Mouse (Mus musculus): ENCODE results near the gene 4930407I10Rik. TPM values are rescaled to one million over a fixed set of nuclear protein-coding genes. Genes with fewer than 3 reads are reported as not detected.

4930407I10Rik gene
- polyA plus RNA-seq, 2 experiments, result 0.06 TPM; not detected in 1

DNA sequence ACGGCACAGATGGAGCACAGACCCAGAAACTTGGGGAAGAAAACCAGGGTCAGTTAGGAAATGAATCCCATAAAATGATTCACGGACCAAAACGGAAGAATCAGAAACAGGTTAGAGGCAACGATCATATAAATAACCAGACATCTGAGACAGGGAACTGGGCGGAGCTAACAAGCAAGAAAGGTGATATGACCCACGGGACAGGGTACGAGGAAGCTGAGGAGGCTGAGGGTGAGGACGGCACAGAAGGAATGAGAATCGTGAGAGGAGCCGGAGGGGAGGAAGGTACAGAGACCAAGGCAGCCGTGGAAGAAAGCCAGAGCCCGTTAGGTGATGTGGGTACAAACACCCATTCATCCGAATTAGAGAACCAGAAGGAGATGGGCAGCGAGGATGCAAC, 5.0 kb downstream of the 4930407I10Rik start:
- H3K4me2 ChIP-seq (replicated peaks; ENCODE audit: low read depth, low read length, severe bottlenecking), result peak overlapping the region; percentile 9; the same call in 1 of the 2 replicates
- H3K4me3 ChIP-seq (replicated peaks; ENCODE audit: low read length), result no peak overlapping the region
- WGBS, result 32% methylated on average over 14 of the region's 14 CpGs
- no peak overlapping the region for H3K27ac ChIP-seq (replicated peaks; ENCODE audit: low read depth, low read length)
- TF ChIP-seq POLR2A (IDR thresholded peaks at IDR 0.05; ENCODE audit: borderline replicate concordance, extremely low read depth, insufficient read depth, insufficient read length), result no peak
- no peaks in the 10 kb centered on the region for H3K9me3 ChIP-seq (ENCODE audit: control insufficient read depth, low read length)
- ATAC-seq (ENCODE audit: low FRiP score, low read depth), result no peak
- no peak for DNase-seq (ENCODE audit: low spot score)
- H3K9ac ChIP-seq (ENCODE audit: low read depth, low read length, severe bottlenecking), result 0 out of 2 replicates have a peak overlapping the region, but pooled peaks have one; percentile 3
- H3K4me1 ChIP-seq (ENCODE audit: control insufficient read depth, insufficient read depth, low read length), result peaks cover 6% of the 10 kb centered on the region; the same call in 1 of the 2 replicates
- peaks cover 5% of the 10 kb centered on the region; the same call in 1 of the 2 replicates for H3K27me3 ChIP-seq (ENCODE audit: control insufficient read depth, insufficient read depth, low read length)
- no peaks in the 10 kb centered on the region for H3K36me3 ChIP-seq (ENCODE audit: control insufficient read depth, insufficient read depth, low read length)

DNA sequence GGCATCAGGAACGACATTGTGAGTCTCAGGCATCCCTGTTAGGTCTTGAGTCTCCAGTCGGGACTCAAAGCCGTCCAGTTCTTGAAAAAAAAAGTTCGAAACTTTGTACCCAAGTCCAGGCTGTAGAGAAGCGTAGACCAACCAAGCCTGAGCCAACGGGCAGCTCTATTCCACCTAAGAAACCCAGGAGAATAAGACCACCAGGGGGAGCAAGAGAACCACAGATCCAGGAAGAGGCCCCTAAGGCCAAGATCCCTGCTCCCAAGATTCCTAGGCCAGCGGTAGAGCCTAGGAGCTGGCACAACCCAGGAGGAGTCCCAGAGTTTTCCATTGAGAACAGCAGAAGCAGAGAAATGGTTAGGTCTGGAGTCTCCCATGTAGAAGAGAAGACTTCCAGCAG, 6.6 kb downstream of the 4930407I10Rik start:
- no peak for TF ChIP-seq POLR2A (IDR thresholded peaks at IDR 0.05; ENCODE audit: borderline replicate concordance, extremely low read depth, insufficient read depth, insufficient read length)
- 24% methylated on average over 7 of the region's 7 CpGs for WGBS

DNA sequence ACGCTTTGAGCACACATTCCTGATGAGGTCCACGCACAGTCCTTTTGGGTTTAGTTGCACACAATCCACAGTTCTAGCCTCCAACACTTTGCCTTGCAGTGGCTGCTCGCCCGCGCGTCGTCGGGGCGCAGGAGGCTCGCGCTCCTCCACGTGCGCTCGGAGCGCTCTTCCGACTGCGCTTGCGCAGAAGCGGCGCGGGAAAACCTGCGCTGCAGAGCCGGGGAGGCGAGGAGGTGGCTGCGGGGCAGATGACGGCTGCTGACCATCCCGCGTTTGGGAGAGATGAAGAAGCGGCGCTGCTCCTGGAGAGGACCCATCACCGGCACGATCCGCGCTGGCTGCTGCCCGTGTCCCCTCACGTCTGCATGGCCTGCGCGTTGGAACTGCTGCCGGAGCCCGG, 10.9 kb downstream of the 4930407I10Rik start, which contains the start of gene Mei1:
Gene Mei1, plus strand, starts transcription at position 99 of the 400 bp plus-strand sequence.
- peak within 1 kb of the TSS; percentile 36 for H3K4me2 ChIP-seq (replicated peaks; ENCODE audit: low read depth, low read length, severe bottlenecking)
- no peaks in the 10 kb centered on the region; the same call in 1 of the 2 replicates for H3K4me1 ChIP-seq (ENCODE audit: control insufficient read depth, insufficient read depth, low read length)
- no peak for TF ChIP-seq POLR2A (IDR thresholded peaks at IDR 0.05; ENCODE audit: borderline replicate concordance, extremely low read depth, insufficient read depth, insufficient read length)
- no peak for ATAC-seq (ENCODE audit: low FRiP score, low read depth)
- H3K9me3 ChIP-seq (ENCODE audit: control insufficient read depth, low read length), result 0 out of 2 replicates have a peak, but pooled peaks cover 6% of the 10 kb centered on the region
- H3K9ac ChIP-seq (ENCODE audit: low read depth, low read length, severe bottlenecking), result no peak within 1 kb of the TSS
- H3K36me3 ChIP-seq (ENCODE audit: control insufficient read depth, insufficient read depth, low read length), result no peaks in the 10 kb centered on the region
- H3K27me3 ChIP-seq (ENCODE audit: control insufficient read depth, insufficient read depth, low read length), result peaks cover 25% of the 10 kb centered on the region
- H3K27ac ChIP-seq (replicated peaks; ENCODE audit: low read depth, low read length), result no peak within 1 kb of the TSS
- no peak for DNase-seq (ENCODE audit: low spot score)
- peak within 1 kb of the TSS; percentile 19 for H3K4me3 ChIP-seq (replicated peaks; ENCODE audit: low read length)
- 21% methylated on average over 37 of the region's 40 CpGs for WGBS

More for the DNA sequence above, 6.6 kb downstream of the 4930407I10Rik start:
- Histone ChIP-seq H3K36me3 (ENCODE audit: control insufficient read depth, insufficient read depth, low read length) (no peaks in the 10 kb centered on the region), H3K27me3 (ENCODE audit: control insufficient read depth, insufficient read depth, low read length) (peaks cover 19% of the 10 kb centered on the region), H3K9me3 (ENCODE audit: control insufficient read depth, low read length) (0 out of 2 replicates have a peak, but pooled peaks cover 6% of the 10 kb centered on the region), H3K27ac (replicated peaks; ENCODE audit: low read depth, low read length) (no peak overlapping the region), H3K4me1 (ENCODE audit: control insufficient read depth, insufficient read depth, low read length) (peaks cover 6% of the 10 kb centered on the region), H3K4me2 (replicated peaks; ENCODE audit: low read depth, low read length, severe bottlenecking) (no peak overlapping the region), H3K9ac (ENCODE audit: low read depth, low read length, severe bottlenecking) (no peak overlapping the region), H3K4me3 (replicated peaks; ENCODE audit: low read length) (no peak overlapping the region)
- no peak for ATAC-seq (ENCODE audit: low FRiP score, low read depth)
- peak; percentile 86 for DNase-seq (ENCODE audit: low spot score)

DNA sequence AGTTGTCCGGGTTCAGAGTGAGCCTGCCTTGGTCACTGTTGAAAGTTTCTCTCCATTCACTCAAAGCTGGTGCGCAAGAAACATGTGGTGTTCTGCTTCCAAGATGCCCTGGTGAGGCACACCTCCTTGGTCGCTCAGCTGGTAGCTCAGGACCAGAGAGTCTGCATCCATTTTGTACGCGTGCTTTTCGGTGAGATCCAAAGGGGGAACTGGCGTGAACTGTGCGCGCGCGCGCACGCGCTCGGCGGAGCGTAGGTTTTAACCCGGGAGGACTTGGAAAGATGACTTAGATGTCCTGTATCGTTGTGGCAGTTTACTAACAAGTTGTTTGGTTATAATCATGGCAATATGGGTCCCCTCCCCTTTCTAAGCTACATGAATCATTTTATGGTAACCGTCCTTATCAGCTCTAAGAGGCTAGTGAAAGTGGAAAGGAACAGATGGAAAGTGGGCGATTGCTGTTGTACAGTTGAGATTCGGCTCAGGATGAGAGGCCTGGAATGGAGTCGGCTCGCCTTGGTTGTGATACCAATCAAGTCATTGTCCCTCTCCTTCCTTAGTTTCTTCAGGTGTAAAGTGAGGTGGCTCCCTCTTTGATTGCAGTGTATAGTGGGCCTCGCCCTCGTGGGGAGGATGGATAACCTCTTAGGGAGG, 13.0 kb downstream of the 4930407I10Rik start:
- Histone ChIP-seq H3K9me3 (ENCODE audit: control insufficient read depth, low read length) (0 out of 2 replicates have a peak, but pooled peaks cover 6% of the 10 kb centered on the region), H3K4me1 (ENCODE audit: control insufficient read depth, insufficient read depth, low read length) (no peaks in the 10 kb centered on the region; the same call in 1 of the 2 replicates), H3K36me3 (ENCODE audit: control insufficient read depth, insufficient read depth, low read length) (no peaks in the 10 kb centered on the region), H3K27ac (replicated peaks; ENCODE audit: low read depth, low read length) (no peak overlapping the region), H3K9ac (ENCODE audit: low read depth, low read length, severe bottlenecking) (no peak overlapping the region), H3K4me3 (replicated peaks; ENCODE audit: low read length) (no peak overlapping the region), H3K4me2 (replicated peaks; ENCODE audit: low read depth, low read length, severe bottlenecking) (no peak overlapping the region), H3K27me3 (ENCODE audit: control insufficient read depth, insufficient read depth, low read length) (peaks cover 25% of the 10 kb centered on the region)
- 89% methylated on average over 26 of the region's 26 CpGs for WGBS
- no peak for TF ChIP-seq POLR2A (IDR thresholded peaks at IDR 0.05; ENCODE audit: borderline replicate concordance, extremely low read depth, insufficient read depth, insufficient read length)
- no peak for DNase-seq (ENCODE audit: low spot score)
- ATAC-seq (ENCODE audit: low FRiP score, low read depth), result no peak

DNA sequence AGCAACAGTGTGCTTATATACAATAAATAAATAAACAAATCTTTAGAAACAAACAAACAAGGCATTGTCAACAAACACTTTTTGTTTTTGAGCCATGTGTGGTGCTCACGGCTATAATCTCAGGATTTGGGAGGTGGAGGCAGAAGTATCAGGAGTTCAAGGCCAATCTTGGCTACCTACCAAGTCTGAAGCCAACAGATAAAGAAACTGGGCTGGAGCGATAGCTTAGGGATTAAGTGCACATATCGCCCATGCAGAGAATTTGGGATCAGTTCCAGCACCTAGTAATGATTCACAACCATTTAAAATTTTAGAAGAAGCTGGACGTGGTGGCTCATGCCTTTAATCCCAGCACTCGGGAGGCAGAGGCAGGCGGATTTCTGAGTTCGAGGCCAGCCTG, 14.5 kb downstream of the 4930407I10Rik start:
- no peak for TF ChIP-seq POLR2A (IDR thresholded peaks at IDR 0.05; ENCODE audit: borderline replicate concordance, extremely low read depth, insufficient read depth, insufficient read length)
- DNase-seq (ENCODE audit: low spot score) (no peak), ATAC-seq (ENCODE audit: low FRiP score, low read depth) (no peak)
- Histone ChIP-seq H3K4me1 (ENCODE audit: control insufficient read depth, insufficient read depth, low read length) (no peaks in the 10 kb centered on the region; the same call in 1 of the 2 replicates), H3K36me3 (ENCODE audit: control insufficient read depth, insufficient read depth, low read length) (no peaks in the 10 kb centered on the region), H3K27me3 (ENCODE audit: control insufficient read depth, insufficient read depth, low read length) (peaks cover 24% of the 10 kb centered on the region), H3K9me3 (ENCODE audit: control insufficient read depth, low read length) (0 out of 2 replicates have a peak, but pooled peaks cover 6% of the 10 kb centered on the region), H3K4me2 (replicated peaks; ENCODE audit: low read depth, low read length, severe bottlenecking) (no peak overlapping the region), H3K4me3 (replicated peaks; ENCODE audit: low read length) (no peak overlapping the region), H3K27ac (replicated peaks; ENCODE audit: low read depth, low read length) (no peak overlapping the region), H3K9ac (ENCODE audit: low read depth, low read length, severe bottlenecking) (no peak overlapping the region)
- WGBS, result 85% methylated on average over 7 of the region's 7 CpGs

Data from limb, embryonic 14.5 days (tissue).